Mouse (Mus musculus) embryo, embryonic 11 days (tissue): ENCODE results near the gene Etl4.

Source experiments
- DNase-seq: peaks from one replicate; pipeline ENCODE4 v3.0.0-alpha.2; 2015

Etl4 gene

GRCm38 (mm10) chr2:20726974-20727373 lies 817.4 kb downstream of the Etl4 start:
- DNase-seq: no peak

GRCm38 (mm10) chr2:20727752-20728438 lies 818.3 kb downstream of the Etl4 start:
- no peak for DNase-seq

- no peak for DNase-seq
These were observed 825.9 kb downstream of the Etl4 start for GRCm38 (mm10) chr2:20735444-20735843.

GRCm38 (mm10) chr2:20736324-20737015 lies 826.9 kb downstream of the Etl4 start:
- no peak for DNase-seq

- DNase-seq: no peak
These were observed 827.7 kb downstream of the Etl4 start for GRCm38 (mm10) chr2:20737112-20737808.

- DNase-seq: no peak
These were observed 828.3 kb downstream of the Etl4 start for GRCm38 (mm10) chr2:20737837-20738236.

GRCm38 (mm10) chr2:20747723-20748122 lies 838.1 kb downstream of the Etl4 start:
- DNase-seq: no peak

- no peak for DNase-seq
These were observed 838.9 kb downstream of the Etl4 start for GRCm38 (mm10) chr2:20748481-20748880.

- no peak for DNase-seq
These were observed 840.1 kb downstream of the Etl4 start for GRCm38 (mm10) chr2:20749687-20750086.

GRCm38 (mm10) chr2:20753282-20754110 lies 843.9 kb downstream of the Etl4 start:
- DNase-seq: no peak

GRCm38 (mm10) chr2:20756964-20757363 lies 847.4 kb downstream of the Etl4 start:
- DNase-seq: no peak

- no peak for DNase-seq
These were observed 849.6 kb downstream of the Etl4 start for GRCm38 (mm10) chr2:20759045-20759662.

- DNase-seq: no peak
These were observed 851.7 kb downstream of the Etl4 start for GRCm38 (mm10) chr2:20761320-20761719.

- DNase-seq: no peak
These were observed 852.2 kb downstream of the Etl4 start for GRCm38 (mm10) chr2:20761751-20762150.

- no peak for DNase-seq
These were observed 854.1 kb downstream of the Etl4 start for GRCm38 (mm10) chr2:20763511-20764212.

- DNase-seq: no peak
These were observed 855.0 kb downstream of the Etl4 start for GRCm38 (mm10) chr2:20764566-20765090.

- peak; percentile 26 for DNase-seq
These were observed 859.1 kb downstream of the Etl4 start for GRCm38 (mm10) chr2:20768681-20769080.

- no peak for DNase-seq
These were observed 860.6 kb downstream of the Etl4 start for GRCm38 (mm10) chr2:20770171-20770570.

GRCm38 (mm10) chr2:20774462-20774861 lies 864.9 kb downstream of the Etl4 start:
- DNase-seq: no peak

- no peak for DNase-seq
These were observed 866.7 kb downstream of the Etl4 start for GRCm38 (mm10) chr2:20776171-20776704.

- peak; percentile 51 for DNase-seq
These were observed 868.4 kb downstream of the Etl4 start for GRCm38 (mm10) chr2:20777931-20778330.
